Mouse (Mus musculus) intestine, embryonic 14.5 days (tissue): ENCODE results near the gene Slc9a2. TPM values are rescaled to one million over a fixed set of nuclear protein-coding genes. Genes with fewer than 3 reads are reported as not detected.
A peak's percentile ranks its signal among the peaks of the same experiment; 100 is the strongest.

ENCODE experiments used
- ATAC-seq: fragments of 200-750 bp; cut with Nextera tagmentation; replicated peaks from 2 replicates; pipeline ENCODE4 v1.8.0; 2017; ENCODE audit warnings: low read depth, moderate number of reproducible peaks, moderate TSS enrichment, moderate library complexity; ENCODE audit not compliant: low FRiP score, low TSS enrichment
- DNase-seq: peaks from one replicate; pipeline ENCODE4 v3.0.0-alpha.2; 2018; ENCODE audit warnings: low spot score
- H3K27ac ChIP-seq: fragments of 300-500 bp; sonication (generic); 2 replicates; pipeline ENCODE4 v1.5.1; 2014; ENCODE audit warnings: low read depth, mild to moderate bottlenecking, control low read depth
- H3K27me3 ChIP-seq: fragments of 300-500 bp; sonication (generic); replicated peaks from 2 replicates; pipeline ENCODE4 v1.6.1; 2014; ENCODE audit warnings: low read length, control low read depth; ENCODE audit not compliant: control insufficient read depth, insufficient read depth
- H3K36me3 ChIP-seq: fragments of 300-500 bp; sonication (generic); 2 replicates; pipeline ENCODE4 v1.6.1; 2014; ENCODE audit warnings: low read length, control low read depth; ENCODE audit not compliant: control insufficient read depth, insufficient read depth
- H3K4me1 ChIP-seq: fragments of 300-500 bp; sonication (generic); replicated peaks from 2 replicates; pipeline ENCODE4 v1.6.1; 2014; ENCODE audit warnings: low read length, control low read depth, mixed read lengths; ENCODE audit not compliant: control insufficient read depth, insufficient read depth
- H3K4me2 ChIP-seq: fragments of 300-500 bp; sonication (generic); 2 replicates; pipeline ENCODE4 v1.6.1; 2014; ENCODE audit warnings: low read length
- H3K4me3 ChIP-seq: fragments of 300-500 bp; sonication (generic); 2 replicates; pipeline ENCODE4 v1.5.1; 2014; ENCODE audit warnings: low read depth, low read length, control low read depth, mixed read lengths
- H3K9ac ChIP-seq: fragments of 300-500 bp; sonication (generic); 2 replicates; pipeline ENCODE4 v1.6.1; 2014; ENCODE audit warnings: mild to moderate bottlenecking, low read length
- H3K9me3 ChIP-seq: fragments of 300-500 bp; sonication (generic); 2 replicates; pipeline ENCODE4 v1.6.1; 2016; ENCODE audit warnings: low read length, control low read depth; ENCODE audit not compliant: control insufficient read depth
- WGBS: fragments of 180-500 bp; shearing (Covaris S2); extraction: QIAGEN DNeasy Blood & Tissue Kit; methylation state at CpG from one replicate; pipeline ENCODE4 v1.1.7; 2014; 5-methylcytosine and 5-hydroxymethylcytosine counted together
- polyA plus RNA-seq: library from polyadenylated mRNA; unstranded; fragments of >200 nt; fragmentation: Nextera tagmentation; extraction: Ambion mirVana; gene quantifications from 2 replicates; pipeline ENCODE4 v1.2.1, GENCODE M21; 2014

Gene Slc9a2
- 0.16 and 0.20 TPM in 2 replicates for polyA plus RNA-seq

GRCm38 (mm10) chr1:40680067-40680867 is at the start of gene Slc9a2:
Slc9a2 (plus strand) TSS chr1:40680574.
- peak within 1 kb of the TSS; percentile 27; the same call in 1 of the 2 replicates for H3K9ac ChIP-seq
- peak within 1 kb of the TSS; percentile 99 for H3K4me2 ChIP-seq
- no peak within 1 kb of the TSS for H3K27ac ChIP-seq
- H3K4me1 ChIP-seq = 0 out of 2 replicates have a peak, but pooled peaks cover 6% of the 10 kb centered on the region
- H3K9me3 ChIP-seq = no peaks in the 10 kb centered on the region
- no peaks in the 10 kb centered on the region for H3K36me3 ChIP-seq
- peaks cover 65% of the 10 kb centered on the region for H3K27me3 ChIP-seq
- 3% methylated on average over 25 of the region's 25 CpGs for WGBS
- DNase-seq (no peak), ATAC-seq (no peak)
- peak within 1 kb of the TSS; percentile 53 for H3K4me3 ChIP-seq

- no peaks in the 10 kb centered on the region for H3K27me3 ChIP-seq
- no peak overlapping the region for H3K4me3 ChIP-seq
- no peaks in the 10 kb centered on the region for H3K9me3 ChIP-seq
- no peak overlapping the region for H3K27ac ChIP-seq
- no peak for ATAC-seq
- H3K36me3 ChIP-seq = no peaks in the 10 kb centered on the region
- no peak overlapping the region for H3K9ac ChIP-seq
- no peaks in the 10 kb centered on the region for H3K4me1 ChIP-seq
- H3K4me2 ChIP-seq = no peak overlapping the region
- no peak for DNase-seq
- WGBS = 54% methylated on average over 2 of the region's 2 CpGs
Measured at GRCm38 (mm10) chr1:40632407-40633062, 47.8 kb upstream of the Slc9a2 start.

GRCm38 (mm10) chr1:40634608-40635007 is 45.8 kb upstream of the Slc9a2 start:
- ATAC-seq (no peak), DNase-seq (no peak)
- H3K4me3 ChIP-seq = no peak overlapping the region
- no peaks in the 10 kb centered on the region for H3K36me3 ChIP-seq
- no peaks in the 10 kb centered on the region for H3K9me3 ChIP-seq
- no peak overlapping the region for H3K27ac ChIP-seq
- no peaks in the 10 kb centered on the region for H3K27me3 ChIP-seq
- H3K4me2 ChIP-seq = no peak overlapping the region
- WGBS = 79% methylated on average over 4 of the region's 4 CpGs
- no peak overlapping the region for H3K9ac ChIP-seq
- no peaks in the 10 kb centered on the region for H3K4me1 ChIP-seq

GRCm38 (mm10) chr1:40648234-40648633 is 32.1 kb upstream of the Slc9a2 start:
- no peaks in the 10 kb centered on the region for H3K4me1 ChIP-seq
- no peak overlapping the region for H3K27ac ChIP-seq
- no peak for ATAC-seq

GRCm38 (mm10) chr1:40650803-40651497 is 29.4 kb upstream of the Slc9a2 start:
- WGBS = 48% methylated on average over 6 of the region's 6 CpGs
- Histone ChIP-seq H3K36me3 (no peaks in the 10 kb centered on the region), H3K4me3 (no peak overlapping the region), H3K9me3 (no peaks in the 10 kb centered on the region), H3K4me1 (no peaks in the 10 kb centered on the region), H3K9ac (no peak overlapping the region), H3K27me3 (no peaks in the 10 kb centered on the region), H3K4me2 (no peak overlapping the region), H3K27ac (no peak overlapping the region)
- DNase-seq = no peak
- ATAC-seq = no peak

More at GRCm38 (mm10) chr1:40648234-40648633, 32.1 kb upstream of the Slc9a2 start:
- H3K4me2 ChIP-seq = no peak overlapping the region
- no peaks in the 10 kb centered on the region for H3K36me3 ChIP-seq
- H3K27me3 ChIP-seq = no peaks in the 10 kb centered on the region
- no peaks in the 10 kb centered on the region for H3K9me3 ChIP-seq
- no peak overlapping the region for H3K4me3 ChIP-seq
- no peak overlapping the region for H3K9ac ChIP-seq
- no peak for DNase-seq
- whole genome bisulfite sequencing = 75% methylated on average over 2 of the region's 2 CpGs

- WGBS = 69% methylated on average over 4 of the region's 4 CpGs
- H3K27me3 ChIP-seq = no peaks in the 10 kb centered on the region
- ATAC-seq (no peak; the same call in 1 of the 2 replicates), DNase-seq (no peak)
- no peak overlapping the region for H3K9ac ChIP-seq
- no peak overlapping the region for H3K4me3 ChIP-seq
- no peaks in the 10 kb centered on the region for H3K9me3 ChIP-seq
- H3K4me1 ChIP-seq = peaks cover 5% of the 10 kb centered on the region; the same call in 1 of the 2 replicates
- H3K27ac ChIP-seq = no peak overlapping the region
- H3K4me2 ChIP-seq = no peak overlapping the region
- H3K36me3 ChIP-seq = no peaks in the 10 kb centered on the region
Measured at GRCm38 (mm10) chr1:40657035-40657434, 23.3 kb upstream of the Slc9a2 start.

GRCm38 (mm10) chr1:40657978-40658496 is 22.3 kb upstream of the Slc9a2 start:
- no peaks in the 10 kb centered on the region for H3K36me3 ChIP-seq
- H3K27ac ChIP-seq = no peak overlapping the region
- H3K9ac ChIP-seq = no peak overlapping the region
- H3K4me2 ChIP-seq = no peak overlapping the region
- H3K4me3 ChIP-seq = no peak overlapping the region
- H3K4me1 ChIP-seq = peaks cover 5% of the 10 kb centered on the region; the same call in 1 of the 2 replicates
- H3K9me3 ChIP-seq = no peaks in the 10 kb centered on the region
- WGBS = 54% methylated on average over 8 of the region's 8 CpGs
- ATAC-seq = no peak; the same call in 1 of the 2 replicates
- peak; percentile 77 for DNase-seq
- H3K27me3 ChIP-seq = no peaks in the 10 kb centered on the region

- Histone ChIP-seq H3K4me1 (peaks cover 5% of the 10 kb centered on the region; the same call in 1 of the 2 replicates), H3K27ac (no peak overlapping the region), H3K27me3 (no peaks in the 10 kb centered on the region), H3K4me3 (no peak overlapping the region), H3K4me2 (peak overlapping the region; percentile 23; the same call in 1 of the 2 replicates), H3K36me3 (no peaks in the 10 kb centered on the region), H3K9me3 (no peaks in the 10 kb centered on the region), H3K9ac (no peak overlapping the region)
- 45% methylated on average over 12 of the region's 12 CpGs for WGBS
- no peak for ATAC-seq
- no peak for DNase-seq
Measured at GRCm38 (mm10) chr1:40659017-40659416, 21.4 kb upstream of the Slc9a2 start.
